Mouse (Mus musculus) intestine, postnatal 0 days (tissue): ENCODE measurements around the gene Utp3. TPM values are rescaled to one million over a fixed set of nuclear protein-coding genes. Genes with fewer than 3 reads are reported as not detected.

Experiments used
- ATAC-seq: fragments of 200-750 bp; cut with Nextera tagmentation; 2 replicates; pipeline ENCODE4 v1.8.0; 2017; ENCODE audit warnings: mild to moderate bottlenecking, moderate TSS enrichment, moderate library complexity
- H3K27ac ChIP-seq: fragments of 300-500 bp; sonication (generic); 2 replicates; pipeline ENCODE4 v1.5.1; 2014; ENCODE audit warnings: mild to moderate bottlenecking, low read depth, low read length, moderate library complexity
- H3K27me3 ChIP-seq: fragments of 300-500 bp; sonication (generic); replicated peaks from 2 replicates; pipeline ENCODE4 v1.6.1; 2014; ENCODE audit warnings: low read length, mixed read lengths; ENCODE audit not compliant: control insufficient read depth, insufficient read depth
- H3K36me3 ChIP-seq: fragments of 300-500 bp; sonication (generic); 2 replicates; pipeline ENCODE4 v1.6.1; 2014; ENCODE audit warnings: mild to moderate bottlenecking, moderate library complexity; ENCODE audit not compliant: control insufficient read depth, insufficient read depth
- H3K4me1 ChIP-seq: fragments of 300-500 bp; sonication (generic); replicated peaks from 2 replicates; pipeline ENCODE4 v1.6.1; 2014; ENCODE audit warnings: antibody characterized with exemption, low read length, mixed read lengths; ENCODE audit not compliant: control insufficient read depth, insufficient read depth
- H3K4me2 ChIP-seq: fragments of 300-500 bp; sonication (generic); replicated peaks from 2 replicates; pipeline ENCODE4 v1.6.1; 2014; ENCODE audit warnings: low read depth, mild to moderate bottlenecking, moderate library complexity
- H3K4me3 ChIP-seq: fragments of 300-500 bp; sonication (generic); 2 replicates; pipeline ENCODE4 v1.5.1; 2014; ENCODE audit warnings: low read depth, low read length
- H3K9ac ChIP-seq: fragments of 300-500 bp; sonication (generic); 2 replicates; pipeline ENCODE4 v1.6.1; 2014; ENCODE audit warnings: mild to moderate bottlenecking, low read depth, low read length
- H3K9me3 ChIP-seq: fragments of 300-500 bp; sonication (generic); 2 replicates; pipeline ENCODE4 v1.6.1; 2016; ENCODE audit warnings: mixed run types; ENCODE audit not compliant: control insufficient read depth
- CTCF ChIP-seq: sonication (generic); IDR thresholded peaks from 2 replicates; pipeline ENCODE4 v1.5.1; 2016; ENCODE audit warnings: low read depth, mild to moderate bottlenecking, control low read depth, antibody characterized with exemption, moderate library complexity
- WGBS: fragments of 180-500 bp; shearing (Covaris S2); extraction: QIAGEN DNeasy Blood & Tissue Kit; methylation state at CpG from one replicate; pipeline ENCODE4 v1.1.7; 2014; 5-methylcytosine and 5-hydroxymethylcytosine counted together
- polyA plus RNA-seq: library from polyadenylated mRNA; unstranded; fragments of >200 nt; fragmentation: Nextera tagmentation; extraction: Ambion mirVana; gene quantifications from 2 replicates; pipeline ENCODE4 v1.2.1, GENCODE M21; 2015

Gene Utp3
- polyA plus RNA-seq, 1 experiment from 2014 or later: 27.8 TPM

DNA sequence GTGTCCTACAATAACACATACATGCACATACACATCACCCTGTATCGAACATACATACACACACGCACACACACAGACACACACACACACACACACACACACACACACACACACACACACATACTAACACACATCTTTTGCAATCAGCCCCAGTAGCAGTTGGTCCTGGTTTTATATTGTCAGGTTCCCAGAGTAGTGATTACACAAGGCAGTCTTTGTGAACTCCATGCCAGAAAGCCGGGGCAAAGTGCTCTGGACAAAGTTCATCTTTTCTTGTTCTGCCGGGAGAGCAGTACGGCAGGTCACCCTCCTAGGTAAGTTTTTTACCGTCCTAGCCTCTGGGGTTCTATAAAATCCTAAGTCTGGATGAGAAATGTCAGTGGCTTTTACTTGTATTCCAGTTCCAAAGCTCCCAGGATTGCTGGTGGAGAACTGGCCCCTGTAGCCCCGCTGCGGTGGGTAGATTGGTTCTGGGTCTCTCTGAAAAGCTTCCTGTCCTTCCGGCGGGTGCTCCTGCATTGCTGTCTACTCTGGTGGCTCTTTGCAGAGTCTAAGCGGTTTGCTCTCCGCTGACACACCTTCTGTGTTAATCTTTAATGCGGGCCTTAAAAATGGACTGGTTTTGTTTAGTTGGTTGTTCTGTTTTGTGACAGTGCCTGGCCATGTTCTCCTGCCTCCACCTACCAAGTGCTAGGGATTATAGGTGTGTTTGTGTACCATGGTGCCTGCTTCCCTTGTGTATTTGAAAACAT, 39.3 kb downstream of the Utp3 start:
- no peaks in the 10 kb centered on the region for H3K9me3 ChIP-seq
- no peaks in the 10 kb centered on the region; the same call in 1 of the 2 replicates for H3K4me1 ChIP-seq
- peaks cover 4% of the 10 kb centered on the region; the same call in 1 of the 2 replicates for H3K36me3 ChIP-seq
- 0 out of 2 replicates have a peak overlapping the region, but pooled peaks have one; percentile 37 for H3K9ac ChIP-seq
- peak overlapping the region; percentile 38 for H3K4me3 ChIP-seq
- WGBS: 42% methylated on average over 13 of the region's 13 CpGs
- H3K27me3 ChIP-seq: no peaks in the 10 kb centered on the region
- H3K4me2 ChIP-seq: peak overlapping the region; percentile 60
- peak overlapping the region; percentile 90 for H3K27ac ChIP-seq
- ATAC-seq: peak; percentile 96
- TF ChIP-seq CTCF: no peak

DNA sequence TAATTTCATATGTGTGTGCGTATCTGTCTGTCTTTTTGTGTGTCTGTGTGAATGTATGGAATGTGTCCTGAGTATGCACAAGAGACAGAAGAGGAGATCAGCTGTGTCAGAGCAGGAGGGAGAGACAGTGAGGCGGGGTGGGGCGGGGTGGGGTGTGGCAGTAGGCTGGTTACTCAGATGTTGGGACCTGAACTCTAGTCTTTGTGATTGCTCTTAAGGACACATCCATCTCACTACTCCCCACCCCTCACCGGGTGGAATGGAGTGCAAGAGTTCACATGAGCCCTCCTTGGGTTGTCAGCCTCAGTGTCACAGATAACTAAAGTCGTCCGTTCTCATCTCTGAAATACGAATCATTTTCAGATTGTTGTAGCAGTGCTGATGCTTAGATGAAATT, 39.9 kb downstream of the Utp3 start:
- peaks cover 4% of the 10 kb centered on the region; the same call in 1 of the 2 replicates for H3K36me3 ChIP-seq
- H3K27ac ChIP-seq: peak overlapping the region; percentile 90
- no peak for TF ChIP-seq CTCF
- peak overlapping the region; percentile 60 for H3K4me2 ChIP-seq
- peak; percentile 70 for ATAC-seq
- no peaks in the 10 kb centered on the region; the same call in 1 of the 2 replicates for H3K4me1 ChIP-seq
- H3K9me3 ChIP-seq: no peaks in the 10 kb centered on the region
- H3K9ac ChIP-seq: 0 out of 2 replicates have a peak overlapping the region, but pooled peaks have one; percentile 37
- 47% methylated on average over 7 of the region's 7 CpGs for WGBS
- H3K27me3 ChIP-seq: no peaks in the 10 kb centered on the region
- peak overlapping the region; percentile 38 for H3K4me3 ChIP-seq

DNA sequence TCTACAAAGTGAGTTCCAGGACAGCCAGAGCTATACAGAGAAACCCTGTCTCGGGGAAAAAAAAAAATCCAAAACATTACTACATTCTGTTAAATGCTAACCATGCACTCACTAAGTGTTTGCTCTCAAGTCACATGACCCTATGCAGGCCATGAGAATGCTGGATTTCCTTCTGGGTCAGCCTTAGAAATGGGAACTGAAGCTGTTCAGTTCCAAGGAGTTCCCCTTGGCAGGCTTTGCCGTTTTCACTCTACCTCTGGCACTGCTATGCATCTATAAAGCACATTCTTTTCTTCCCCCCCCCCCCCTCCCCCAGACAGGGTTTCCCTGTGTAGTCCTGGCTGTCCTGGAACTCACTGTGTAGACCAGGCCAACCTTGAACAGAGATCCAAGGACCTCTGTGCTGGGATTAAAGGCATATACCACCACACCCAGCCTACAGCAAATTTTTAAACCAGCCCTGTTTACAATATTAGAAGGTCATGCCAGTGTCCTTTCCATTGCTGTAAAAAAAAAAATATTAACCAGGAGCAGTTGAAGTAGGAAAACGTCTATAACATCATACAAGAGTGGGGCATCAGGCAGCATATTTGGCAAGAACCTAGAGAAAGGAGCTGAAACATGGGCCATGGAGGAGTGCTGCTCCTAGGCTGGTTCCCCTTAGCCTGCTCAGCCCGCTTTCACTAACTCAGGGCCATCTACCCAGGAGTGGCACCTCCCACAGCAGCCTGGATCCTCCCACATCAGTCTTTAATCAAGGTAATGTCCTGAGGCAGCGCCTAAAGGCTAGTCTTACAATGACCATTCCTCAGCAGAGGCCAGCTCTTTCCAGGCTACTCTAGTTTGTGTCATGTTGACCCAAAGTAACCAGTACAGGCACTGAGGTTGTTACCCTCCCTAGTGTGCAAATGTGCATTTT, 41.5 kb downstream of the Utp3 start:
- Histone ChIP-seq H3K9ac (no peak overlapping the region), H3K27ac (no peak overlapping the region), H3K9me3 (no peaks in the 10 kb centered on the region), H3K36me3 (peaks cover 4% of the 10 kb centered on the region; the same call in 1 of the 2 replicates), H3K4me2 (no peak overlapping the region), H3K27me3 (no peaks in the 10 kb centered on the region), H3K4me3 (no peak overlapping the region), H3K4me1 (no peaks in the 10 kb centered on the region; the same call in 1 of the 2 replicates)
- no peak for TF ChIP-seq CTCF
- 51% methylated on average over 5 of the region's 5 CpGs for WGBS
- no peak for ATAC-seq

DNA sequence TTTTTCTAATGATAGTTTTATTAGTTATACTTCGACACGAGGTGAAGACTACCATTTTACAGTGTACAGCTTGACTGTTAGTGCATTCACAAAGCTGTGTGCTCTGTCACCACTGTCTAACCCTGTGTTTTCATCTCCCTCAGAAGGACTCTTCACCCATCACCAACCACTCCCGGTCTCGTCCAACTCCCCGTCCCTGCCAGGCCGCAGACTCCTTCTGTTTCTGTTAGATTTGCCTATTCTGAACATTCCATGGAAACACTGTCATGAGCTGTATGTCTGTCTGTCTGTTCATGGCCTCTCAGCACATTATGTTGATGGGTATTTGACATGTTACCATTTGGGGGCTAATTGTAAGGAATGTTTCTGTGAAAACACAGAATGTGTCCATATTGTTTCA, 44.7 kb downstream of the Utp3 start:
- TF ChIP-seq CTCF: no peak

DNA sequence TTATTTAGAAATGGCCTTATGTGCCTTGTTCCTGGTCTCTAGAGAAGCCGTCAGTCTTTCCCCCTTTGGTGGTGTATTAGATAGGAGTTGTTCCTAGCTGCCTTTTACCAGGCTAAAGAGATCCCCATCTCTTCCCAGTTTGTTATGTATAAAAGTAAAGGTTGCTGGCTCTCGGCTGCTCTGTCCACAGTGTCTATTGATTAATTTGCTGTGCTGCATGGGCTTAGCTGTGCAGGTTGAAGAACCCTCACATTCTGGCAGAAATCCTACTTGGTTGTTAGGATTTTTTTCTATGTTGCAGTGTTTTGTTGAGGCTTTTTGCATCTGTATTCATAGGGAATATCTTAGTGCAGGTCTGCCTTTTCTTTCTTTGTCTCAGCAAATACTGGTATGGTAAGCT, 47.8 kb downstream of the Utp3 start:
- Histone ChIP-seq H3K27me3 (no peaks in the 10 kb centered on the region), H3K4me3 (no peak overlapping the region)
- 73% methylated on average over 2 of the region's 2 CpGs for WGBS

More for the DNA sequence above, 44.7 kb downstream of the Utp3 start:
- no peaks in the 10 kb centered on the region for H3K27me3 ChIP-seq
- no peak overlapping the region for H3K9ac ChIP-seq
- H3K4me3 ChIP-seq: no peak overlapping the region
- WGBS: 92% methylated on average over 6 of the region's 6 CpGs
- H3K4me1 ChIP-seq: no peaks in the 10 kb centered on the region; the same call in 1 of the 2 replicates
- H3K27ac ChIP-seq: no peak overlapping the region
- no peak overlapping the region for H3K4me2 ChIP-seq
- H3K9me3 ChIP-seq: no peaks in the 10 kb centered on the region
- H3K36me3 ChIP-seq: peaks cover 4% of the 10 kb centered on the region; the same call in 1 of the 2 replicates
- ATAC-seq: no peak

DNA sequence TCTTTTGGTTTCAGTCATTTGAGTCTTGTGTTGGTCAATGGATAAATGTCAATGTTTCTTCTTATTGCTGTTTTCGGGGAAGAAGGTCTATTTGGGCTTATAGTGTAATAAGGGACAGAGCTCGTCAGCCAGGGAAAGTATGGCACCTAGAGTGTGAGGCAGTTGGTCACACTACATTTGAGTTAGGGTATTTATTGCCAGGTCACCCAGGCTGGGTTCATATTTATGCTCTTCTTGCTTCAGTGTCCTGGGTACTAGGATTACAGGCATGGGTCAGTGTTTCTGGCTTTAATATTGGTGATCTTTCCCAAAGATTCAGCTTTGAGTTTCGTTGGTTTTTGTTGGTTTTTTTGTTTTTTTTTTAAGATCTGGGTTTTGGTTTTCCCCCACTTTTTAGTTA, 48.5 kb downstream of the Utp3 start:
- Histone ChIP-seq H3K36me3 (no peaks in the 10 kb centered on the region), H3K4me3 (no peak overlapping the region), H3K9ac (no peak overlapping the region), H3K27me3 (no peaks in the 10 kb centered on the region), H3K27ac (no peak overlapping the region), H3K4me2 (no peak overlapping the region), H3K9me3 (no peaks in the 10 kb centered on the region), H3K4me1 (no peaks in the 10 kb centered on the region)
- 84% methylated on average over 3 of the region's 3 CpGs for WGBS
- ATAC-seq: no peak
- no peak for TF ChIP-seq CTCF

More for the DNA sequence above, 47.8 kb downstream of the Utp3 start:
- Histone ChIP-seq H3K4me2 (no peak overlapping the region), H3K4me1 (no peaks in the 10 kb centered on the region), H3K27ac (no peak overlapping the region), H3K9ac (no peak overlapping the region), H3K9me3 (no peaks in the 10 kb centered on the region), H3K36me3 (peaks cover 4% of the 10 kb centered on the region; the same call in 1 of the 2 replicates)
- no peak for TF ChIP-seq CTCF
- no peak for ATAC-seq
